Mouse (Mus musculus) myocyte (in vitro differentiated cells): ENCODE results near the gene Kansl2. TPM values are rescaled to one million over a fixed set of nuclear protein-coding genes. Genes with fewer than 3 reads are reported as not detected.

Experiments
- H3K27me3 ChIP-seq: one replicate; pipeline ENCODE4 v1.6.1; 2011; ENCODE audit not compliant: control insufficient read depth, insufficient read depth, insufficient read length
- H3K36me3 ChIP-seq: one replicate; pipeline ENCODE4 v1.6.1; 2011; ENCODE audit not compliant: control insufficient read depth, insufficient read depth
- H3K4me2 ChIP-seq: one replicate; pipeline ENCODE4 v1.6.1; 2011; ENCODE audit warnings: low read depth, control low read depth
- H3K4me3 ChIP-seq: one replicate; pipeline ENCODE4 v1.5.1; 2011; ENCODE audit warnings: mild to moderate bottlenecking, control low read depth, moderate library complexity
- H3K79me2 ChIP-seq: one replicate; pipeline ENCODE4 v1.6.1; 2011; ENCODE audit not compliant: control insufficient read depth, insufficient read depth
- H3ac ChIP-seq: one replicate; pipeline ENCODE4 v1.6.1; 2011; ENCODE audit not compliant: control insufficient read depth, insufficient read length
- CEBPB ChIP-seq: IDR thresholded peaks from 2 replicates; pipeline ENCODE4 v1.6.1; 2011; ENCODE audit warnings: mild to moderate bottlenecking, moderate library complexity; ENCODE audit not compliant: poor library complexity, insufficient read depth, severe bottlenecking
- E2F4 ChIP-seq: IDR thresholded peaks from one replicate; pipeline ENCODE4 v1.6.1; 2011; ENCODE audit warnings: mild to moderate bottlenecking, control low read depth, moderate library complexity; ENCODE audit not compliant: insufficient read depth
- MAX ChIP-seq: IDR thresholded peaks from one replicate; pipeline ENCODE4 v1.6.1; 2011; ENCODE audit warnings: low read depth, mild to moderate bottlenecking, control low read depth
- MYOD1 ChIP-seq, 3 experiments: IDR thresholded peaks; one replicate each; pipeline ENCODE4 v1.6.1; 2011; ENCODE audit warnings: control low read depth in 2 of 3, low read depth in 2 of 3, mild to moderate bottlenecking in 2 of 3, moderate library complexity in 1 of 3; ENCODE audit not compliant: insufficient read length in 2 of 3, control insufficient read depth in 1 of 3
- MYOG ChIP-seq, 3 experiments: IDR thresholded peaks; one replicate each; pipeline ENCODE4 v1.6.1; 2011; ENCODE audit warnings: control low read depth in 2 of 3, low read depth in 2 of 3, mild to moderate bottlenecking in 2 of 3; ENCODE audit not compliant: insufficient read length in 2 of 3, control insufficient read depth in 1 of 3, insufficient read depth in 1 of 3
- POLR2A ChIP-seq: IDR thresholded peaks from one replicate; pipeline ENCODE4 v1.6.1; 2011; ENCODE audit warnings: low read depth, mild to moderate bottlenecking, control low read depth, moderate library complexity; ENCODE audit not compliant: insufficient read length
- POLR2AphosphoS2 ChIP-seq: IDR thresholded peaks from one replicate; pipeline ENCODE4 v1.6.1; 2011; ENCODE audit warnings: low read depth, control low read depth; ENCODE audit not compliant: insufficient read length
- REST ChIP-seq: IDR thresholded peaks from one replicate; pipeline ENCODE4 v1.6.1; 2011; ENCODE audit warnings: mild to moderate bottlenecking, control low read depth, moderate library complexity; ENCODE audit not compliant: insufficient read depth, insufficient read length
- SRF ChIP-seq: IDR thresholded peaks from one replicate; pipeline ENCODE4 v1.6.1; 2011; ENCODE audit warnings: low read depth; ENCODE audit not compliant: control insufficient read depth, insufficient read length
- TCF12 ChIP-seq: IDR thresholded peaks from one replicate; pipeline ENCODE4 v1.6.1; 2011; ENCODE audit warnings: mild to moderate bottlenecking, control low read depth; ENCODE audit not compliant: poor library complexity, insufficient read depth, severe bottlenecking
- TCF3 ChIP-seq: IDR thresholded peaks from one replicate; pipeline ENCODE4 v1.6.1; 2011; ENCODE audit warnings: low read depth, control low read depth; ENCODE audit not compliant: insufficient read length
- USF1 ChIP-seq: IDR thresholded peaks from one replicate; pipeline ENCODE4 v1.6.1; 2011; ENCODE audit warnings: low read depth, mild to moderate bottlenecking, control low read depth, moderate library complexity
- polyA plus RNA-seq: library from polyadenylated mRNA; unstranded; fragments of >200 nt; fragmentation: generic; extraction: Trizol; gene quantifications from one replicate; pipeline ENCODE4 v1.2.1, GENCODE M21; 2012; ENCODE audit warnings: missing spikeins

Kansl2 gene
- polyA plus RNA-seq, 1 experiment: 109 TPM

DNA sequence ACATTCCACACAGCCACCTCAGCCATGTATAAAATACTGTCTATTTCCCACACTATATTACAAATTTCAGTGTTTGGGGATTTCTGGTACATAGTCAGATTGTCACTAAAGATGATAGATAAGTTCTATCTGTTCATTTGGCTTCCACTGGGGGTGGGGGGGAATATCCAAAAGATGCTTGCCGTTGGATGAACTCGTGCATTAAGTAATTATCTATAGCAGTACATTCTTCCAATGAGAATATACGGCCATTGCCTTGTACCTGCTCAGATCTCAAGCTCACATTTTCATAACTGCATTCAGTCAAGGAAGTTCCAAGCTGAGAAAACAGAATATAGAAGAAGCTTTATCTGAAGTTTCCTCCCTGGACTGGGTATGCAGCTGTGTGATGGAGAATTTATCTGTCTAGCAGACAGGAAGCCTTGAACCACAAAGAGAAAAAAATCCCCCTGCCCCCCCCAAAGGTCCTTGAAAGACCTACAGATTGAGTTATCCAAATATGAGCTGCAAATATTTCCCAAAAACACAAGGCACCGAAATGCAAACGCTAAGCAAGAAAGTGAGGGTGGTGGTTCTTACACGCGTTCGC, 47.5 kb downstream of the Kansl2 start:
- TF ChIP-seq MYOG (IDR thresholded peaks at IDR 0.05; ENCODE audit: control insufficient read depth in 1 of 3, insufficient read depth in 1 of 3, insufficient read length in 2 of 3, low read depth in 2 of 3): no peak
- TF ChIP-seq E2F4: no peak
- TF ChIP-seq TCF3: no peak
- no peak for TF ChIP-seq MYOD1 (IDR thresholded peaks at IDR 0.05; ENCODE audit: control insufficient read depth in 1 of 3, insufficient read length in 2 of 3, low read depth in 2 of 3)
- no peak for TF ChIP-seq CEBPB
- no peak for TF ChIP-seq MAX
- no peak for TF ChIP-seq POLR2A
- TF ChIP-seq TCF12: no peak
- Histone ChIP-seq H3ac (no peak overlapping the region), H3K36me3 (no peaks in the 10 kb centered on the region), H3K4me3 (no peak overlapping the region), H3K4me2 (no peak overlapping the region), H3K79me2 (no peaks in the 10 kb centered on the region), H3K27me3 (peaks cover 27% of the 10 kb centered on the region)

DNA sequence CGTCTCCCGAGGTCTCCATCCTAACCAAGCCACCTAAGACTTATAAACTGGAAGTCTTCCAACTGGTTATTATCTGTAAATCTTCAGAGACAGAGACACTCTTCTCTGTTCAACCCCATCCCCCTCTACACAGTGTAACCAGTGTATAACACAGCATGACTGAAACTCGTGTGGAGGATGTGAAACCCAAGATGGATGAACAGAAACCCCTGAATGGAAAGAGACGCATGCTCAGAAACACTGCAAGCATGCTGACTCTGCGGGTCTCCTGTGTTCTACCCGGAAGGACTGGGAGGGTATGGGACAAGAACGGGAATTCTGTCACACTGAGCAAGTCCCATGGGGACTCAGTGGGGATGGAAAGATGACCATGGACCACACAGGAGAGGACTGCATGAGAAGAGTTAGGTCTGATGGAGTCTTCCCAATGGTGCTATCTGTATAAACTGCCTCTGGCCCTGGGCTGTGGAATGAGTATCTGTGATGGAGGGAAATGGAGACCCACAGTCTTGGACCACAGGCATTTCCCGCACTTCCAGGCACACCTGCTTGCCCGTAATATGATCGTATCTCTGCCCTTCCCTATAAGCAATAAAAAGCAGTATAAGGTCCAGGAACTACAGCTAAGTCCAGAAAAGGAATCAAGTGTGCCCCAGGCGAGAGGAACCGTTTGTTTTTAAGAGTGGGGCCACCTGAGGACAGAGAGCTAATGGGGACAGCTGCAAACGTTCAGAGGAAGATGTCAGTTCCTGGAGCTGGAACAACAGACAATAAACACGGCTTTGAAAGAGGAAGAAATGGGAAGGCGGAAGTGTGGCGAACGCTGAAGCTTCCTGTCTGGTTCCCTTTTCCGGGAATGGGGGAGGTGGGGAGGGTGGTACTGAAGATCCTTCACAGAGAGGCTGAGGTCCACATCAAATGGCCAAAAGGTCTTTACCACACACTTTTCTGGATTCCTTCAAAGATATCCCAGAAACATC, 49.9 kb downstream of the Kansl2 start:
- no peak overlapping the region for H3K4me3 ChIP-seq
- peak overlapping the region; percentile 19 for H3K4me2 ChIP-seq
- no peaks in the 10 kb centered on the region for H3K36me3 ChIP-seq
- H3K79me2 ChIP-seq: no peaks in the 10 kb centered on the region
- TF ChIP-seq E2F4: no peak
- TF ChIP-seq POLR2AphosphoS2: no peak
- TF ChIP-seq MYOG (IDR thresholded peaks at IDR 0.05; ENCODE audit: control insufficient read depth in 1 of 3, insufficient read depth in 1 of 3, insufficient read length in 2 of 3, low read depth in 2 of 3): no peak
- no peak for TF ChIP-seq POLR2A
- TF ChIP-seq REST: no peak
- TF ChIP-seq MAX: no peak
- TF ChIP-seq TCF3: no peak
- TF ChIP-seq SRF: no peak
- no peak for TF ChIP-seq TCF12
- TF ChIP-seq MYOD1 (IDR thresholded peaks at IDR 0.05; ENCODE audit: control insufficient read depth in 1 of 3, insufficient read length in 2 of 3, low read depth in 2 of 3): no peak
- TF ChIP-seq USF1: no peak
- TF ChIP-seq CEBPB: no peak
- peaks cover 49% of the 10 kb centered on the region for H3K27me3 ChIP-seq
- no peak overlapping the region for H3ac ChIP-seq

DNA sequence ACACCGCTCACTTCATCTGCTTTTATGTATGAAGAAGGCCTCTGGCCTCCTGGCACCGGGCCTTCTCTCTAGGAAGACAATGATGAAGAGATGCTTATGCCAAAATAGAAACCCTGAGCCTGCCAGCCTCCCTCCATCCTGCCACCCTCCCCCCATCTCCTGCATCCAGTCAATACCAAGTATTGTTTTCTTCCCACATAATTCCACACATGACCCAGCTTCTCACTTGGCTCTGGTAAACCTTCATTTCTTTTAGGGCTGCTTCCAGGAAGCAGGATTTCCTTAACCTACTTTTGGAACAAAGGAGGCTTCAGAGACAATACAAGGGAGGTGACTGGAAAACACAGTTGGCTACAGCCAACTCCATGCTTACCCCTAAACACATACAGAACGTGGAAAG, 51.4 kb downstream of the Kansl2 start, which contains the start of gene Lalba:
Lalba (minus strand) TSS at position 21 of the 400 bp plus-strand sequence.
- Histone ChIP-seq H3K27me3 (peaks cover 53% of the 10 kb centered on the region), H3ac (no peak within 1 kb of the TSS), H3K79me2 (no peaks in the 10 kb centered on the region), H3K4me2 (no peak within 1 kb of the TSS), H3K4me3 (no peak within 1 kb of the TSS), H3K36me3 (no peaks in the 10 kb centered on the region)
- TF ChIP-seq TCF12: no peak
- TF ChIP-seq USF1: no peak
- no peak for TF ChIP-seq REST
- no peak for TF ChIP-seq POLR2A
- TF ChIP-seq MYOD1 (IDR thresholded peaks at IDR 0.05; ENCODE audit: control insufficient read depth in 1 of 3, insufficient read length in 2 of 3, low read depth in 2 of 3): no peak
- TF ChIP-seq MAX: no peak

DNA sequence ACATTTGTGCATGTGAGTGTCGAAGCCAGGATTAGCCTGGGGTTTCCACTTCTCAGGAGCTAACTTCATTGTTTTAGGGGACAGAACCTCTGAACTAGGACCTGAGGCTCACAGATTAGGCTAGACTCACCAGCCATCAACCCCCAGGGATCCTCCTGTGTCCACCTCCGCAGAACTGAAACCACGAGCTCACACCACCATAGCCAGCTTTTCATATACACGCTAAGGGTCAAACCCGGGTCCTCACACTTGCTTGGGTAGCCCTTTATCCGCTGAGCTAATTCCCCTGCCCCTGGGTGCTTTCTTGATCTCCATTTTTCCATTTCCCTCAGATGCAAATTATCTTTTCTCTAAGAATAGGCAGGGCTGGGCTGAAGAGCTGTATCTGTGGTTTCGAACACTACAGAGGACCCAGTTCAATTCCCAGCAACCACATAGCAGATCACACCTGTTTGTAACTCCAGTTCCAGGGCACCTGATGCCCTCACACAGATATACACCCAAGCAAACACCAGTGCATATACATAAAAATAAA, 54.4 kb downstream of the Kansl2 start:
- Histone ChIP-seq H3ac (no peak overlapping the region), H3K36me3 (no peaks in the 10 kb centered on the region), H3K4me3 (no peak overlapping the region), H3K27me3 (peaks cover 78% of the 10 kb centered on the region), H3K79me2 (no peaks in the 10 kb centered on the region), H3K4me2 (no peak overlapping the region)
- TF ChIP-seq TCF3: no peak
- TF ChIP-seq SRF: no peak
- TF ChIP-seq MAX: no peak
- TF ChIP-seq USF1: no peak
- no peak for TF ChIP-seq MYOG (IDR thresholded peaks at IDR 0.05; ENCODE audit: control insufficient read depth in 1 of 3, insufficient read depth in 1 of 3, insufficient read length in 2 of 3, low read depth in 2 of 3)
- TF ChIP-seq CEBPB: no peak

DNA sequence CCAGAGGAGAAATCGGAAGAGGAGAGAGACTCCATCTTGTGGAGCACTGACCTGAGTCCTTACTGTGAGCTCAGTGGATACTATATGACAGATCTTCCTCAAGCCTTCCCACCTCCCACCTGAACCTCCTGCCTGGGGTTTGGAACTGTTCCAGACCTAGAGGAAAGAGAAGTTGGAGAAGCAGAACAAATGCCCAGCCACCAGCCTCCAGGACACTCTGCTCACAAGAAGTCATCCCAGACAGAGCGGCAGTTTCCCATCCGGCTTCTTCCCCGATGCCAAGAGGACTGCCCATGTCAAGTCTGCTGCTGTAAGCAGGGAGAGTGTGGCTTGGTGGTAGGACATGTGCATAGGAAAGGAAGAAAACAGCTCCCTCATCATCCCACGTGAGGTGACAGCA, 57.8 kb downstream of the Kansl2 start:
- Histone ChIP-seq H3K4me3 (no peak overlapping the region), H3K4me2 (no peak overlapping the region), H3K27me3 (peaks cover 78% of the 10 kb centered on the region), H3ac (no peak overlapping the region), H3K79me2 (no peaks in the 10 kb centered on the region), H3K36me3 (no peaks in the 10 kb centered on the region)
- TF ChIP-seq POLR2A (no peak), E2F4 (no peak), MYOG (IDR thresholded peaks at IDR 0.05; ENCODE audit: control insufficient read depth in 1 of 3, insufficient read depth in 1 of 3, insufficient read length in 2 of 3, low read depth in 2 of 3) (no peak), POLR2AphosphoS2 (no peak), CEBPB (no peak), MYOD1 (IDR thresholded peaks at IDR 0.05; ENCODE audit: control insufficient read depth in 1 of 3, insufficient read length in 2 of 3, low read depth in 2 of 3) (no peak), TCF12 (no peak), TCF3 (no peak), MAX (no peak), REST (no peak), USF1 (no peak), SRF (no peak)
